Mouse (Mus musculus) forebrain, embryonic 10.5 days (tissue): ENCODE results near the gene Cd22. TPM values are rescaled to one million over a fixed set of nuclear protein-coding genes. Genes with fewer than 3 reads are reported as not detected.

Experiments
- DNase-seq: peaks from one replicate; pipeline ENCODE4 v3.0.0-alpha.2; 2017; ENCODE audit warnings: low spot score; ENCODE audit errors: extremely low spot score
- H3K27ac ChIP-seq: fragments of 300-500 bp; sonication (generic); 2 replicates; pipeline ENCODE4 v1.5.1; 2016; ENCODE audit warnings: mild to moderate bottlenecking
- H3K27me3 ChIP-seq: fragments of 300-500 bp; sonication (generic); 2 replicates; pipeline ENCODE4 v1.6.1; 2016; ENCODE audit warnings: mild to moderate bottlenecking; ENCODE audit not compliant: poor library complexity, severe bottlenecking
- H3K36me3 ChIP-seq: fragments of 300-500 bp; sonication (generic); replicated peaks from 2 replicates; pipeline ENCODE4 v1.6.1; 2016; ENCODE audit warnings: mild to moderate bottlenecking, moderate library complexity
- H3K4me1 ChIP-seq: fragments of 300-500 bp; sonication (generic); 2 replicates; pipeline ENCODE4 v1.6.1; 2016
- H3K4me3 ChIP-seq: fragments of 300-500 bp; sonication (generic); 2 replicates; pipeline ENCODE4 v1.5.1; 2016; ENCODE audit warnings: mild to moderate bottlenecking, moderate library complexity
- H3K9me3 ChIP-seq: fragments of 300-500 bp; sonication (generic); 2 replicates; pipeline ENCODE4 v1.6.1; 2016; ENCODE audit warnings: mild to moderate bottlenecking, moderate library complexity
- WGBS: fragments of 180-500 bp; shearing (Covaris S2); methylation state at CpG from one replicate; pipeline ENCODE4 v1.1.7; 2016; 5-methylcytosine and 5-hydroxymethylcytosine counted together
- polyA plus RNA-seq: library from polyadenylated mRNA; unstranded; fragments of >200 nt; fragmentation: Nextera tagmentation; extraction: Ambion mirVana; gene quantifications from 2 replicates; pipeline ENCODE4 v1.2.1, GENCODE M21; 2016

Gene Cd22
- polyA plus RNA-seq, 1 experiment from 2014 or later = not detected

DNA sequence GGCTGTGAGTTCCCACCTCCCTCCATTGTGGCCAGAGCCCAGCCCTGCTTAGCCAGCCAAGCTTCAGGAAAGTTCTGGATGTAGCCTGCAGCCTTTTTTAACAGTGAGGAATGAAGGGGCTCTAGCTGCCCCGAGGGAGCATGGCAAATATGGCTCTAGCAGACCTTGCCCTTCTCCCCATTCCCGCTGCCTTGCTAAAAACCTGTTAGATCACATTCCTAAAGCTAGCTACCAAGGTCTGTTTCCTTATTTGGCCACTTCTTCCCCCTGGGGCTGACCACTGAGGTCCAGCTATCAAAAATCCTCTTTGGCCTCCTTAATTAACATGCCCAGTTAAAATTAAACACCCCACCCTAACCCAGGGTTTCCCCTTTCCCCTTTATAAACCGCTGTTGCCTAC lies 12.4 kb upstream of the Cd22 start:
- Histone ChIP-seq H3K9me3 (no peaks in the 10 kb centered on the region), H3K36me3 (no peaks in the 10 kb centered on the region), H3K27ac (0 out of 2 replicates have a peak overlapping the region, but pooled peaks have one; percentile 20), H3K4me1 (peaks cover 9% of the 10 kb centered on the region), H3K4me3 (no peak overlapping the region), H3K27me3 (no peaks in the 10 kb centered on the region)
- 72% methylated on average over 3 of the region's 3 CpGs for WGBS
- no peak for DNase-seq

DNA sequence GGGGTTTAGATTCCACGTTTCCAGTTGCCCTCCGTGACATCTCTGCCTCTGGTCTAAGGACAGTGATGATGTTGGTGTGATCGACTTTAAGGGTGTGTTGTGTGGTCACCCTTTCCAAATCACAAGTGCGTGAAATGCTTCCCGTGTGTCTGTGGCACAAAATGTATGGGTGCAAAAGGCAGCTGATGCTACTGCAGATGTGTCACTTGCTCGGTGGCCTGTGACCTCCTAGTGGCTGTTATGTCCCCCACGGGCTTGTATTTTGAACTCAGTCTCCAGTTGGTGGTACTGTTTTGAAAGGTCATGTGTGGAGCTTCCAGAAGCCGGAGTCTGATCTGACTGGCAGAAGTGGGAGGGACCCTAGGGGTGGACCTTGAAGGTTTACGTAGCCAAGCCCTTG lies 11.6 kb upstream of the Cd22 start:
- H3K27ac ChIP-seq = no peak overlapping the region
- 87% methylated on average over 9 of the region's 9 CpGs for WGBS
- H3K4me3 ChIP-seq = no peak overlapping the region
- no peaks in the 10 kb centered on the region for H3K36me3 ChIP-seq
- no peaks in the 10 kb centered on the region for H3K27me3 ChIP-seq
- peaks cover 9% of the 10 kb centered on the region for H3K4me1 ChIP-seq
- no peaks in the 10 kb centered on the region for H3K9me3 ChIP-seq
- no peak for DNase-seq

DNA sequence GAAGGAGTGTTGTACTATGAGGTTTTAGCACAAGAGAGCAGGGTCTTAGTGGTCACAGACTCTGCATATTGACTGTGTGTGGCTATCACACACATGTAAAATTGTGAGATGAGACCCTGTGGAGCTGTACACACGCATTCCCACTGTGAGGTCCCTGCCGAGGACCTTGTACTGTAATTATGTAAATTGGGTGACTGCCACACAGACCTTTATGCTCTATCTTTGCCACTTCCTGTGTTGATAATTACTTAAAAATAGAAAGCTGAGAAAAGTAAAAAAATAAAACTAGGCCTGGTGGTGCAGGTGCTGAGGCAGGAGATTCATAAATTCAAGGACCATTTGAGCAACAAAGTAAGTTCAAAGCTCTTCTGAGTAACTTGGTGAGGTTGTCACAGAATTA lies 10.5 kb upstream of the Cd22 start:
- no peak overlapping the region for H3K4me3 ChIP-seq
- H3K9me3 ChIP-seq = no peaks in the 10 kb centered on the region
- H3K4me1 ChIP-seq = peaks cover 9% of the 10 kb centered on the region
- DNase-seq = no peak
- H3K27ac ChIP-seq = no peak overlapping the region
- H3K27me3 ChIP-seq = no peaks in the 10 kb centered on the region
- H3K36me3 ChIP-seq = no peaks in the 10 kb centered on the region
- WGBS = 91% methylated on average over 2 of the region's 2 CpGs

DNA sequence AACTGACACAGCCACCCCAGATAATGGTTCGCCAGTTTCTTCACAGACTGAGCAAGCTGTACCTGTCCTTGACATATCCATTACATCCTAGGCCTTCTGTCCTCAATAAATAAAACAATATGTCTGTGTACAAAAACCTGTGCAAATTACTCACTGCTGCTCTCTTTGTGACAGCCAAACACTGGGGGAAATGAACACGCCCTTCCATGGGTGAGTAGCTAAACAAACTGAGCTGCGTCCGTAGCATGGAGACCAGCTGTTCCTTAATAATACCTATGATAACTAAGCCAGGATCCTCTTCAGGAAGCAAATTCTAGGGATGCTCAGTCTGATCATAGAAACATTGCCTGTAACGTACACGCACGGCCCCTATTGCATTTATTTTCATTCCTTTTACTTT lies 8.6 kb upstream of the Cd22 start:
- Histone ChIP-seq H3K27ac (no peak overlapping the region), H3K9me3 (no peaks in the 10 kb centered on the region), H3K4me1 (peaks cover 9% of the 10 kb centered on the region), H3K27me3 (no peaks in the 10 kb centered on the region), H3K36me3 (no peaks in the 10 kb centered on the region), H3K4me3 (no peak overlapping the region)
- 89% methylated on average over 7 of the region's 7 CpGs for WGBS
- no peak for DNase-seq

DNA sequence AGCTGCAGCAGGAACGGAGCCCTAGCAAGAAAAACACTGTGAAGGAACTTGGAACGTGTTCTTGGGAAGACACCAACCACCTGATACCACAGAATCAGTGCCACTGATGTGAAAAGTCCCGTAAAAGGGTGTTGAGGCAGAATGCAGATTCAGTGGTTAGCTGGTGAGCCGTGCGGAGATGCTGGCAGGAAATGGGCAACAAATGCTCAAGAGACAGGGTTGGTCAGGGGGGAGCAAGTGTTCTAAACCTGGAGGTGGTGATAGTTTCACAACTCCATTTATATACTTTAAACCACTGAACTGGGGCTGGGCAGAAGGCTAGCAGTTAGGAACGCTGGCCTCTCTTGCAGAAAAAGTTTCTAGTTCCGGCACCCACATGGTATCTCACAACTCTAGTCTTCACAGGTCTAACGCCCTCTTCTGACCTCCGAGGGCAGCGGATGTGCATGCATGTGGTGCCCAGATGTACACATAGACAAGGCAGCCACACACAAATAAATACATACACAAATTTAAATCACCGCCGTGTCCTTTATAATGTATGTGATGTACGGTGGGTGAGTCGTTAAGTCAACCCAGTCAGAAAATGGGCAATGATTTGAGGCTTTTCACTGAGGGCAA lies 7.5 kb upstream of the Cd22 start:
- WGBS = 86% methylated on average over 14 of the region's 14 CpGs
- no peak overlapping the region for H3K4me3 ChIP-seq
- peaks cover 4% of the 10 kb centered on the region for H3K4me1 ChIP-seq
- H3K27me3 ChIP-seq = no peaks in the 10 kb centered on the region
- no peak overlapping the region for H3K27ac ChIP-seq
- no peak for DNase-seq
- H3K9me3 ChIP-seq = peaks cover under 1% of the 10 kb centered on the region; the same call in 1 of the 2 replicates
- no peaks in the 10 kb centered on the region for H3K36me3 ChIP-seq

DNA sequence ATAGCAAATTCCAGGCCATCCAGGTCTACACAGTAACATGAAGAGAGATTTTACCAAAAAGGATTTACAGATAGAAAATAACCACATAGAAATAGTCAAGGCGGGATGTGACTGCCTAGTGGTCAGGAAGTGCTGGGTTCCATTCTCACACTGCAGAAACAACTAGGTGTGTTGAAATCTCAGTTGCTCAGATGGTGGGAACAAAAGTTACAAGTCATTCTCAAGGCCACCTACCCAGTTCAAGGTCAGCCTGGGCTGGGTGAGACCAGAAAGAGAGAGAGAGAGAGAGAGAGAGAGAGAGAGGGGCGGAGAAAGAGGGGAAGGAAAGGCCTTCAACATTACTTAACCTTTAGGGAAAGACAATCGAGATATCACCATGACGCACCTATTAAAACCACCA lies 6.7 kb upstream of the Cd22 start:
- H3K4me1 ChIP-seq = no peaks in the 10 kb centered on the region
- no peak overlapping the region for H3K4me3 ChIP-seq
- H3K27me3 ChIP-seq = no peaks in the 10 kb centered on the region
- WGBS = 81% methylated on average over 4 of the region's 4 CpGs
- no peak for DNase-seq
- no peak overlapping the region for H3K27ac ChIP-seq
- peaks cover 5% of the 10 kb centered on the region; the same call in 1 of the 2 replicates for H3K9me3 ChIP-seq
- H3K36me3 ChIP-seq = no peaks in the 10 kb centered on the region

DNA sequence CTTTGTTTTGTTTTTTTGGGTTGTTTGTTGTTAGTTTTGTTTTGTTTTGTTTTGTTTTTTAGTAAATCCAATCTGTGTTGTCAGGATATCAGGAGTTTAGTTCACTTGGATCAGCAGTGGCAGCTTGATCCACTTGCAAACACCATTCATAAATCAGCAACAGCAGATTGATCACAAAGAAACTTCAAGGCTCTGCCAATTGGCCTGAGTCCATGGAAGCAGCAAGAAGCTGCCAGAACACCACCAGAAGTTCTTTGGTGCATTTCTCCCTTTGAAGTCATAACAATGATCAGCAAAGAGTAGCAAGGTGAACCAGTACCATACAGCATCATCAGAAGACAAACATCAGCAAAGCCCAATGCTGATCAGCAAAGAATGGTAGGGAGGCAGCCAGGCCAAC lies 3.9 kb upstream of the Cd22 start:
- Histone ChIP-seq H3K27ac (no peak overlapping the region), H3K4me3 (no peak overlapping the region), H3K4me1 (no peaks in the 10 kb centered on the region), H3K36me3 (no peaks in the 10 kb centered on the region), H3K9me3 (peaks cover 5% of the 10 kb centered on the region; the same call in 1 of the 2 replicates), H3K27me3 (no peaks in the 10 kb centered on the region)
- no peak for DNase-seq

DNA sequence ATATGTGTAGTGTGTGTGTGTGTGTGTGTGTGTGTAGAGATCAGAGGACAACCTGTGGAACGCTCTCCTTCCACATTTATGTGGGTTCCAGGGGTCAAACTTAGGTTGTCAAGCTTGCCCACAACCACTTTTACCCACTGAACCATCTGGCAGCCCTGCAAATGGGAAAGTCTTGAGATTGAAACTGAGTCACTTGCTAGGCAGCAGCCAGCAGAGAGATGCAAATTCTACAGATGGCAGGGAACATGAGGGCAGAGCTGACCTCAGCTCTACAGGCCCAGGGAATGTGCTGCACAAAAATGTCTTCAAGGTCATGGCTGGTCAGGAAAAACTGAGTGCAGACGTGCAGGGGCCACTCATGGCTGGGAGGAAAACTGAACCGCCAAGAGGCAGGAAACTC lies 1.2 kb upstream of the Cd22 start:
- Histone ChIP-seq H3K9me3 (peaks cover 5% of the 10 kb centered on the region; the same call in 1 of the 2 replicates), H3K4me1 (no peaks in the 10 kb centered on the region), H3K36me3 (no peaks in the 10 kb centered on the region), H3K27ac (no peak overlapping the region), H3K4me3 (no peak overlapping the region), H3K27me3 (no peaks in the 10 kb centered on the region)
- no peak for DNase-seq
- 91% methylated on average over 3 of the region's 3 CpGs for WGBS

DNA sequence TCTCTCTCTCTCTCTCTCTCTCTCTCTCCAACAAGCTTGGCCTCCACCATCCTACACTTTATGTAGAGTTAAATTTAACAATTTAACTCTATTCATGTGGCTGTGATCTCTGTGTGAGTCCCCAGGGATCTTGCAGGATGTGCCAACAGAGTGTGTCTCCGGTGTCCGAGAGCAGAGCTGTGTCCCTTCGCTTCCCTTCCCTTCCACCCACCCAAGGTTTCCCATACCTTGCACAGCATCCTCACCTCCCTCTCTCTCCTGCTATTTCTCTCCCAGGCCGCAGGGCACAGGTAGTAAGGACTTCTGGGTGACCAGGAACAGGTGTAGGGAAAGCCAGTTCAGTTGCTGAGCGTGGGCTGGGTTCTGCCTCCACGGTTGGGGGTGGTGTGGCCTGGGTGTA lies 1.2 kb downstream of the Cd22 start:
- no peaks in the 10 kb centered on the region for H3K4me1 ChIP-seq
- DNase-seq = no peak
- H3K4me3 ChIP-seq = no peak overlapping the region
- H3K27ac ChIP-seq = no peak overlapping the region
- 85% methylated on average over 6 of the region's 6 CpGs for WGBS
- H3K36me3 ChIP-seq = no peaks in the 10 kb centered on the region
- peaks cover 5% of the 10 kb centered on the region; the same call in 1 of the 2 replicates for H3K9me3 ChIP-seq
- peaks cover under 1% of the 10 kb centered on the region; the same call in 1 of the 2 replicates for H3K27me3 ChIP-seq

DNA sequence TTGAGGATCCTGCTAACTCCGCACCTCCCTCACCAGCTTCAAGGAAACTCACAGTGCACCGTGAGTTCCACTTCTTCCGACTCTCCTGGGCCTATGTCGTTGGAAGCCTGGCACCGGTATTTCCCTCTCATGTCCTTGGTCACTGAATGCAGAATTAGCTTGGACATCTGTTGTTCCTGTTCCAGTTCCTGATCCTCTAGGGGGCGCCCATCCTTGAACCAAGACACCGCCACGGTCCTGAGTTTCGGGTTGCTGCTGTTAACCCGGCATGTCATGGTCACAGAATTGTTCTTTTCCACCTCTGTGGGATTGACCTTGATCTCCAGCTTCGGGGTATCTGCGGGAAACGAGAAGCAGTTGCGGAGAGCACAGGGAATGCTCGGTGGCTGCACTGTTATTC lies 7.1 kb downstream of the Cd22 start:
- no peak overlapping the region for H3K27ac ChIP-seq
- 29% methylated on average over 15 of the region's 15 CpGs for WGBS
- H3K36me3 ChIP-seq = no peaks in the 10 kb centered on the region
- H3K4me1 ChIP-seq = 0 out of 2 replicates have a peak, but pooled peaks cover 3% of the 10 kb centered on the region
- peaks cover 9% of the 10 kb centered on the region for H3K27me3 ChIP-seq
- H3K9me3 ChIP-seq = no peaks in the 10 kb centered on the region
- peak; percentile 56 for DNase-seq
- H3K4me3 ChIP-seq = peak overlapping the region; percentile 25; the same call in 1 of the 2 replicates

DNA sequence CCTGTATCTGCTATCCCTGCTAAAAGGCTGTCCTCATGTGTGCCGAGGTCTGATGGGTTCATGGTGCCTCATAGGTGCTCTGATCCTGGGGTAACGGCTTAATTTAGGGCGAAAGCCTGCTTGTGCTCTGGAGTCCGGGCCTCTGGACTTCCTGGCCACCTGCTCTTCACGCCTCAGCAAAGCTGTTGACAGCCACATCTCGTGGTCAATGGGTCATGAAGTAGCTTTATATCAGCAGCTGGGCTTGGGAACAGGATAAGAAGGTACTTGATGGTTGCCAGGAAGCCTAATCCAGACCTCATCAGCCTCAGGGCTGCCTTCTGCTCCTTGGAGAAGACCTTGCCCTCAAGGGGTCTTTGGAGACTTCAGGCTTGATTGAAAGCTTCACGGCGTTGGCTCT lies 16.8 kb downstream of the Cd22 start:
- no peak for DNase-seq
- H3K36me3 ChIP-seq = no peaks in the 10 kb centered on the region
- WGBS = 80% methylated on average over 8 of the region's 8 CpGs
- H3K27me3 ChIP-seq = no peaks in the 10 kb centered on the region
- no peak overlapping the region for H3K27ac ChIP-seq
- no peak overlapping the region for H3K4me3 ChIP-seq
- H3K9me3 ChIP-seq = no peaks in the 10 kb centered on the region
- H3K4me1 ChIP-seq = peaks cover 15% of the 10 kb centered on the region

DNA sequence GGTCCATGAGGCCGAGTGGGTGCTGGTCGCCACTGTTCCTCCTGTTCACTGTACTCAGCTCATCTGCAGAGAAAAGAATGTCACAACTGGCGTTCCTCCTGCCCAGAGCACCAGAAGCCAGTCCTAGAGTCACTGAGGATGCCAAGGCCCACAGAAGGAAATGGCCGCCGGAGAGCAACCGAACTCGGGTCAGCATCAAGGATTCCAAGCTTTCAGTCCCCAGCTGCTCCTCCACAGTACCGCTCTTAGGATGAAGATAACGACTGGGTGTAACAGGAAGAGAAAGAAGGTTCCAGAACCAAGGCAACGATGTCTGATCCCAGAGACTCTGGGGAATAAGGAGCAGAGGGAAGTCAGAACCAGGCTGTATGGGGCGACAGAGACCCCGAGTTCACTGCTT lies 18.7 kb downstream of the Cd22 start, which contains the start of gene Ffar1:
Gene Ffar1, minus strand, starts transcription at position 101 of the 400 bp plus-strand sequence.
- no peaks in the 10 kb centered on the region for H3K27me3 ChIP-seq
- H3K4me3 ChIP-seq = no peak within 1 kb of the TSS
- no peaks in the 10 kb centered on the region for H3K36me3 ChIP-seq
- no peaks in the 10 kb centered on the region for H3K9me3 ChIP-seq
- H3K27ac ChIP-seq = no peak within 1 kb of the TSS
- 88% methylated on average over 12 of the region's 12 CpGs for WGBS
- DNase-seq = no peak
- H3K4me1 ChIP-seq = peaks cover 12% of the 10 kb centered on the region; the same call in 1 of the 2 replicates

DNA sequence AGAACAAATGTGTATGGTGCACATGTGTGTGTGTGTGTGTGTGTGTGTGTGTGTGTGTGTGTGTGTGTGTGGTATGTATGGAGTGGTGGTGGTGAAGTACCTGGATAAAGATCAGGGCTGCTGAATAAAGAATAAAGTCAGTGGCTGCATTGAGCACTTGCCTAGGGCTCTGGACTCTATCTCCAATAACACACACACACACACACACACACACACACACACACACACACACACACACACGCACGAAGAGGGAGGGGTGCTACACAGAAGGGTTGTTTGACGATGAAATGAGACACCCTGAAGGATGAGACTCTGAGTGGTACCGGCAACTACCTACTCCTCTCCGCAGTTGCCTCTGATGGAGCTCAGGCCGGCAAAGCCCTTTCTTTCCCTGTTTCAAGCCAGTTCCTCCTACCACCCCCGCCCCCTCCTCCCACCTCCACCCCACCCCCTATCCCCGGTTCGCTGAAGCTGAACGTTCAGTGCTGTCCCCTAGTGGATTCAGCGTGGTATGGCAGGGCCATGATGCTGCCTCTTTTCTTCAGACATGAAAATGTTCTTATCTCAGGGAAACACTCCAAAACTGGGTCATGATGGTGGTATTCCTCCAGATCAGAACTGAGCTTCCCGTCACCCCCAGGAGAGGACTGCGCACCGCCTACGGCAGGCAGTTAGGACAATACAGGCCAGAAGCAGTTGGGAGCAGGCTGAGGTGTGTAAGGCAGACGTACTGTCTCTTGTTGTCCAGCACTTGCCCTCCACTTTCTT lies 20.3 kb downstream of the Cd22 start:
- DNase-seq = peak; percentile 74
- WGBS = 9% methylated on average over 14 of the region's 16 CpGs
- peak overlapping the region; percentile 54; the same call in 1 of the 2 replicates for H3K27ac ChIP-seq
- H3K27me3 ChIP-seq = no peaks in the 10 kb centered on the region
- no peaks in the 10 kb centered on the region for H3K9me3 ChIP-seq
- H3K4me3 ChIP-seq = peak overlapping the region; percentile 41
- H3K36me3 ChIP-seq = no peaks in the 10 kb centered on the region
- peaks cover 12% of the 10 kb centered on the region; the same call in 1 of the 2 replicates for H3K4me1 ChIP-seq
